Mouse (Mus musculus) myocyte (in vitro differentiated cells): ENCODE results near the gene A930018P22Rik. TPM values are rescaled to one million over a fixed set of nuclear protein-coding genes. Genes with fewer than 3 reads are reported as not detected.

Source experiments
- H3K27me3 ChIP-seq: one replicate; pipeline ENCODE4 v1.6.1; 2011; ENCODE audit not compliant: control insufficient read depth, insufficient read depth, insufficient read length
- H3K36me3 ChIP-seq: one replicate; pipeline ENCODE4 v1.6.1; 2011; ENCODE audit not compliant: control insufficient read depth, insufficient read depth
- H3K4me2 ChIP-seq: one replicate; pipeline ENCODE4 v1.6.1; 2011; ENCODE audit warnings: low read depth, control low read depth
- H3K4me3 ChIP-seq: one replicate; pipeline ENCODE4 v1.5.1; 2011; ENCODE audit warnings: mild to moderate bottlenecking, control low read depth, moderate library complexity
- H3K79me2 ChIP-seq: one replicate; pipeline ENCODE4 v1.6.1; 2011; ENCODE audit not compliant: control insufficient read depth, insufficient read depth
- H3ac ChIP-seq: one replicate; pipeline ENCODE4 v1.6.1; 2011; ENCODE audit not compliant: control insufficient read depth, insufficient read length
- CEBPB ChIP-seq: IDR thresholded peaks from 2 replicates; pipeline ENCODE4 v1.6.1; 2011; ENCODE audit warnings: mild to moderate bottlenecking, moderate library complexity; ENCODE audit not compliant: poor library complexity, insufficient read depth, severe bottlenecking
- E2F4 ChIP-seq: IDR thresholded peaks from one replicate; pipeline ENCODE4 v1.6.1; 2011; ENCODE audit warnings: mild to moderate bottlenecking, control low read depth, moderate library complexity; ENCODE audit not compliant: insufficient read depth
- MAX ChIP-seq: IDR thresholded peaks from one replicate; pipeline ENCODE4 v1.6.1; 2011; ENCODE audit warnings: low read depth, mild to moderate bottlenecking, control low read depth
- MYOD1 ChIP-seq, 3 experiments: IDR thresholded peaks; one replicate each; pipeline ENCODE4 v1.6.1; 2011; ENCODE audit warnings: control low read depth in 2 of 3, low read depth in 2 of 3, mild to moderate bottlenecking in 2 of 3, moderate library complexity in 1 of 3; ENCODE audit not compliant: insufficient read length in 2 of 3, control insufficient read depth in 1 of 3
- MYOG ChIP-seq, 3 experiments: IDR thresholded peaks; one replicate each; pipeline ENCODE4 v1.6.1; 2011; ENCODE audit warnings: control low read depth in 2 of 3, low read depth in 2 of 3, mild to moderate bottlenecking in 2 of 3; ENCODE audit not compliant: insufficient read length in 2 of 3, control insufficient read depth in 1 of 3, insufficient read depth in 1 of 3
- POLR2A ChIP-seq: IDR thresholded peaks from one replicate; pipeline ENCODE4 v1.6.1; 2011; ENCODE audit warnings: low read depth, mild to moderate bottlenecking, control low read depth, moderate library complexity; ENCODE audit not compliant: insufficient read length
- POLR2AphosphoS2 ChIP-seq: IDR thresholded peaks from one replicate; pipeline ENCODE4 v1.6.1; 2011; ENCODE audit warnings: low read depth, control low read depth; ENCODE audit not compliant: insufficient read length
- REST ChIP-seq: IDR thresholded peaks from one replicate; pipeline ENCODE4 v1.6.1; 2011; ENCODE audit warnings: mild to moderate bottlenecking, control low read depth, moderate library complexity; ENCODE audit not compliant: insufficient read depth, insufficient read length
- SRF ChIP-seq: IDR thresholded peaks from one replicate; pipeline ENCODE4 v1.6.1; 2011; ENCODE audit warnings: low read depth; ENCODE audit not compliant: control insufficient read depth, insufficient read length
- TCF12 ChIP-seq: IDR thresholded peaks from one replicate; pipeline ENCODE4 v1.6.1; 2011; ENCODE audit warnings: mild to moderate bottlenecking, control low read depth; ENCODE audit not compliant: poor library complexity, insufficient read depth, severe bottlenecking
- TCF3 ChIP-seq: IDR thresholded peaks from one replicate; pipeline ENCODE4 v1.6.1; 2011; ENCODE audit warnings: low read depth, control low read depth; ENCODE audit not compliant: insufficient read length
- USF1 ChIP-seq: IDR thresholded peaks from one replicate; pipeline ENCODE4 v1.6.1; 2011; ENCODE audit warnings: low read depth, mild to moderate bottlenecking, control low read depth, moderate library complexity
- polyA plus RNA-seq: library from polyadenylated mRNA; unstranded; fragments of >200 nt; fragmentation: generic; extraction: Trizol; gene quantifications from one replicate; pipeline ENCODE4 v1.2.1, GENCODE M21; 2012; ENCODE audit warnings: missing spikeins

Gene A930018P22Rik
- polyA plus RNA-seq, 1 experiment: 0.08 TPM

DNA sequence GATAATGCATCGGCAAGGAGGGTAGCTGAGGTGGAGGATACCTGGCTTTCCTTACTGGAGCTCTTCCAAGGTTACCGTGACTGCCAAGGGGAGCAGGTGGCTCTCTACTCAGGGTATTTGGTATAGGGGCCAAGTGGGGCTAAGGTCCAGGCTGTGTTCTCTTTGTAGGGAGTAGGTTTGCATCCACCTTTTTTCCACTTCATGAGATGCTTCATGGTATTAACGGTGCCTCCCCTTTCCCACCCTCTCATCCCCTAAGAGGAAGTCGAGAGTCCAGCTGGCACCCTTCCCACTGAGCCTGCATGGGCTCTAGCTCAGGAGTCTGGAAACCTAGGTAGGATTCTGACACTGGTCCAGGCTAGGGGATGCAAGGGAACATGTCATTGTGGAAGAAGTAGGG, 30.8 kb downstream of the A930018P22Rik start:
- no peak for TF ChIP-seq CEBPB
- no peak for TF ChIP-seq USF1
- no peak for TF ChIP-seq TCF3
- no peak for TF ChIP-seq MYOD1 (IDR thresholded peaks at IDR 0.05; ENCODE audit: control insufficient read depth in 1 of 3, insufficient read length in 2 of 3, low read depth in 2 of 3)
- no peak for TF ChIP-seq E2F4
- no peak for TF ChIP-seq MAX
- no peak overlapping the region for H3K4me3 ChIP-seq
- H3K4me2 ChIP-seq: no peak overlapping the region
- no peak overlapping the region for H3ac ChIP-seq
- no peaks in the 10 kb centered on the region for H3K27me3 ChIP-seq
- no peaks in the 10 kb centered on the region for H3K79me2 ChIP-seq
- no peaks in the 10 kb centered on the region for H3K36me3 ChIP-seq

DNA sequence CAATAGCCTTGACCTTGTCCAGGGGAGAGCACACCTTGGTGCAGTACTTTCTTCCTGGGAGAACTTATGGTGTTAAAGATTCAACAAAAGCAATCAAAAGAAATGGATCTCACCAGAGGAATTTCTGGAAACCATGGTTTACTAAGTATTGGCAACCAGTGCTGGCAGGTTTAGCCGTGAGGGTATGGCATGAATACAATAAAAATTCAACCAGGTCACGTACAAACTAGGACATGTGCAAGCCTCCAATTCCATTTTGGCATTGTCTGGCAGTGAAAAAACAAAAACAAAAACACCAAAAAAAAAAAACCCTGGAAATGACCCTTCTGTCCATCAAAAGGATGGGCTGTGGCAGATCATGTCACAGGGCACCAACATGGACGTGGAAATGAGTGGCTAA, 31.3 kb downstream of the A930018P22Rik start:
- Histone ChIP-seq H3ac (no peak overlapping the region), H3K36me3 (no peaks in the 10 kb centered on the region), H3K4me2 (no peak overlapping the region), H3K79me2 (no peaks in the 10 kb centered on the region), H3K27me3 (no peaks in the 10 kb centered on the region), H3K4me3 (no peak overlapping the region)
- TF ChIP-seq CEBPB (no peak), USF1 (no peak), REST (no peak), SRF (no peak), POLR2A (no peak), E2F4 (no peak), MAX (no peak)

DNA sequence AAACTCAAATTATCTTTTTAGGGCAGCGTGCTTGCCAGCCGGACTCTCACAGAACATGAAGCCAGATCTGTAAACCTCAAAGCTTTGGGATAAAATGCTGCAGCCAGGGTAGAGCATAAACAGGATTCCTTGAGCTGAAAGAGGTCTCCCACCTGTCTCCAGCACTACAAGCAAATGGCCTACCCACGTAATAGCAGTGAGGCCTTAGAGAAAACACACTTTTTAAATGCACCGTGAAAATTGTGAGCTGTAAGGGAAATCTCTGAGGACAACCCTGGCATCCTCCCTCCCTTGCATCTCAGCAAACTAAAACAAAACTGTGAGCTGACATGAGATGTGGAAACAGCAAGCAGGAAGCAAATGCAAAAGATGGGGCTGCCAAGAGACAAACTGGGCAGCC, 35.3 kb downstream of the A930018P22Rik start:
- Histone ChIP-seq H3K36me3 (no peaks in the 10 kb centered on the region), H3K27me3 (no peaks in the 10 kb centered on the region), H3ac (no peak overlapping the region), H3K4me2 (no peak overlapping the region), H3K79me2 (no peaks in the 10 kb centered on the region), H3K4me3 (no peak overlapping the region)
- TF ChIP-seq MYOD1 (IDR thresholded peaks at IDR 0.05; ENCODE audit: control insufficient read depth in 1 of 3, insufficient read length in 2 of 3, low read depth in 2 of 3) (no peak), TCF12 (no peak), E2F4 (no peak), TCF3 (no peak), POLR2A (no peak)

DNA sequence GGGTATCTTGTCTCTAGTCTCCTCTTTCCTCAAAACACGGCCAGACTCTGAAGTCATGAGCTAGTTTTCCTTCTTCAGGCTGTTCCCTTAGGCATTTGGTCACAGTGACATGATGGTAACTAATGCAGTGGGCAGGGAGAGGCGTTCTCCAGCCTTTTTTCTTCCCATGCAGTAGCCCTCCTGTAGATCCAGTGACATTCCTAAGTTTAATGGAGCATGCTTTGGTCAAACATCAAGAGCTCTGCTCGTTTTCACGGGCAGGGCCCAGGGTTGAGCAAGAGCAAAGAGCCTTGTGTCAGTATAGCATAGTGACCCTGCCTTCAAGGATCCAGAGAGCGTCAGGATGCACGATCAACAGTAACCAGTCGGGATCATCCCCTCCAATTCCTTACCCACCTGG, 40.8 kb downstream of the A930018P22Rik start:
- no peak overlapping the region for H3K4me3 ChIP-seq
- no peak overlapping the region for H3ac ChIP-seq
- no peak overlapping the region for H3K4me2 ChIP-seq
- H3K79me2 ChIP-seq: no peaks in the 10 kb centered on the region
- no peaks in the 10 kb centered on the region for H3K36me3 ChIP-seq
- TF ChIP-seq E2F4 (no peak), MAX (no peak), CEBPB (no peak), POLR2A (no peak), USF1 (no peak), TCF3 (no peak), POLR2AphosphoS2 (no peak)
- no peaks in the 10 kb centered on the region for H3K27me3 ChIP-seq

DNA sequence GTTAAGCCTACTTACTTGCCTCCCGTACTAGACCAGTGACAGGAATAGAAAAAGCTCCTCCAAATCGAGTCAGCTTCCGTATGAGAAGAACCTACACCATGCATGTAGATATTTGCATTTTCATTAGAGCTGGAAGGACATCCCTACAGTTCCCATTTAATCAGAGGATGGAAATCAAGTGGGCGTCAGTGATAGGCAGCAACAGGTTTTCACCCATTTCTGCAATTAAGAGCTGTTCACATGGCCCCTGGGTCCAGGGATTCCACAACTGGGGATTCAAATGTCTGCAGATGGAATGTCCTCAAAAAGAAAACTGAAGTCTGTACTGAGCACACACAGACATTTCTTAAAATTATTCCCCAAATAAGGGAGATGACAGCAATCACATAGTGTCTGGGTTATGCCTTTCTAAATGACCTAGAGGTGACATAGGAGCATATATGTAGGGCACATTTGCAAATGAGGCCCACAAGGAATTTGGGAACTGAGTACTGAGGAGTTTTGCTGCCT, 41.5 kb downstream of the A930018P22Rik start:
- no peak for TF ChIP-seq USF1
- no peak for TF ChIP-seq TCF12
- TF ChIP-seq MYOG (IDR thresholded peaks at IDR 0.05; ENCODE audit: control insufficient read depth in 1 of 3, insufficient read depth in 1 of 3, insufficient read length in 2 of 3, low read depth in 2 of 3): no peak
- no peak for TF ChIP-seq SRF
- peak in 2 of 3 experiments; percentile 78 to 88 for TF ChIP-seq MYOD1 (IDR thresholded peaks at IDR 0.05; ENCODE audit: control insufficient read depth in 1 of 3, insufficient read length in 2 of 3, low read depth in 2 of 3)
- no peak for TF ChIP-seq POLR2A
- Histone ChIP-seq H3K79me2 (no peaks in the 10 kb centered on the region), H3K36me3 (no peaks in the 10 kb centered on the region), H3K4me2 (no peak overlapping the region), H3K4me3 (no peak overlapping the region), H3ac (no peak overlapping the region), H3K27me3 (no peaks in the 10 kb centered on the region)

DNA sequence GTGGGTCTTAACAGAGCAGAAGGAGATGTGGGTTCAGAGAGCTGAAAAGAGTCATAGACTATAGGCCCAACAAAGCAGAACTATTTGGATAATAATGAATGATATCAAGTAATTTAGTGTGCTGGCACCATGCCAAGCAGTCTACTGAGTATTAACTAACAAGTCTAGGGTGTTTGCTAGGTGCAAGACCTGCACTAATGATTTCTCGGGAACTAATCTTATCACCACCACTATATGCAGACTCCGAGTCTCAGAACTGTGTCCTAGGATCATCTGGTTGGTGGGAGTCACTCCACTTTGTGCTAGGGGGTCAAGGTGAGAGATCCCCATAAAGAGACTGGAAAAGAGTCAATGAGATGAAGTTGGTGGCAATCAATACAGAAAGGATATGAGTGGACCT, 43.1 kb downstream of the A930018P22Rik start:
- H3K4me2 ChIP-seq: no peak overlapping the region
- H3ac ChIP-seq: no peak overlapping the region
- no peaks in the 10 kb centered on the region for H3K36me3 ChIP-seq
- H3K27me3 ChIP-seq: no peaks in the 10 kb centered on the region
- no peaks in the 10 kb centered on the region for H3K79me2 ChIP-seq
- TF ChIP-seq MYOG (IDR thresholded peaks at IDR 0.05; ENCODE audit: control insufficient read depth in 1 of 3, insufficient read depth in 1 of 3, insufficient read length in 2 of 3, low read depth in 2 of 3) (no peak), TCF3 (no peak), CEBPB (no peak), POLR2A (no peak), POLR2AphosphoS2 (no peak), TCF12 (no peak), REST (no peak), MYOD1 (IDR thresholded peaks at IDR 0.05; ENCODE audit: control insufficient read depth in 1 of 3, insufficient read length in 2 of 3, low read depth in 2 of 3) (no peak), E2F4 (no peak), MAX (no peak), SRF (no peak), USF1 (no peak)
- no peak overlapping the region for H3K4me3 ChIP-seq
